Mouse (Mus musculus): ENCODE results near the gene Samhd1.

DNA sequence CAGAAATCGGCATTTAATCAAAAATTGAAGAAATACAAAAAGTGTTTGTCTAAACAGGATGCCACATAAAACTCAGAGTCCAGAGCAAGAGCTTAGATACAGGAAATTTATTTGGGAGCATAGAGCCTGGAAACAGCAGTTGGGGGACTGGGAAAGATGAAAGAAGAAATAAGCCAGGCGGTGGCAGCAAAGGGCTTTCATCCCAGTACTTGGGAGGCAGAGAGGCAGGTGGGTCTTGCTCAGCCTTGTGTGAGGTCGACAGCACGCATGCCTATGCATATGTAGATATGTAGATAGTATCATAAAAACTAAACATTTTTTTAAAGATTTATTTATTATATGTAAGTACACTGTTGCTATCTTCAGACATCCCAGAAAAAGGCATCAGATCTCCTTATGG lies 7.0 kb downstream of the Samhd1 start:
- peak; percentile 44 for TF ChIP-seq CTCF (IDR thresholded peaks at IDR 0.05; ENCODE audit: low read depth)
- no peak for TF ChIP-seq EP300 (IDR thresholded peaks at IDR 0.05; ENCODE audit: low read depth)

Measured in liver, postnatal 0 days (tissue).